Mouse (Mus musculus): ENCODE measurements around the gene Dapl1. TPM values are rescaled to one million over a fixed set of nuclear protein-coding genes. Genes with fewer than 3 reads are reported as not detected.

Dapl1 gene
- not detected in 2 replicates for total RNA-seq (2014; rRNA removed)
- polyA plus RNA-seq (2012; rRNA removed), result not detected in 2 replicates

DNA sequence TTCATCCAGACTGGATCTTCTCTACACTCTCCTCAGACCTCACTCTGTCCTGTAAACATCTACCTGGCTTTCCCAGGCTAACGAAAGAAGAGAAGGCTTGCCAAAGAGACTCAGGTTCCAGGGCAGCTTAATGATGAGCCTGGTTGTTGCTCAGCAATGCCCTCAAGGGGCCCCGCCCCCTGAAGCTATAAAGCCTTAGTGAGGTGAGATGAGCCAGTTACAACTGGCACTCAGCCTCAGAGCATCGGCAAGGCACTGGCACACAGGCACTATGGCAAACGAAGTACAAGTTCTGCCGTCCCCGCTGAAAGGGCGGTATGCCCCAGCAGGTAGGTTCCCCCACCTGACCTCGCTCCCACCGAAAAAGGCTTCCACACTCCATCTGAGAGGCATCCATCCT, at the start of gene Dapl1:
TSS of gene Dapl1 (plus strand) at position 216 of the 400 bp plus-strand sequence.
- Histone ChIP-seq H3K9ac (ENCODE audit: low read depth, low read length) (no peak within 1 kb of the TSS), H3K27me3 (ENCODE audit: control insufficient read depth, insufficient read depth, low read length) (no peaks in the 10 kb centered on the region), H3K27ac (replicated peaks; ENCODE audit: insufficient read depth, low read depth, low read length) (no peak within 1 kb of the TSS), H3K79me2 (ENCODE audit: control insufficient read depth, insufficient read depth, low read length) (no peaks in the 10 kb centered on the region), H3K4me1 (ENCODE audit: control insufficient read depth, insufficient read depth, low read length) (no peaks in the 10 kb centered on the region), H3K36me3 (ENCODE audit: control insufficient read depth, insufficient read depth, low read length) (no peaks in the 10 kb centered on the region), H3K4me3 (ENCODE audit: insufficient read depth, low read depth, low read length) (no peak within 1 kb of the TSS)
- DNase-seq (ENCODE audit: extremely low read depth, low read depth, low spot score), result no peak
- TF ChIP-seq POLR2A (IDR thresholded peaks at IDR 0.05; ENCODE audit: extremely low read depth, insufficient read depth, low read length), result no peak
- no peak for TF ChIP-seq CTCF (IDR thresholded peaks at IDR 0.05; ENCODE audit: low read depth, low read length)
- WGBS, result 70% methylated on average over 9 of the region's 9 CpGs

DNA sequence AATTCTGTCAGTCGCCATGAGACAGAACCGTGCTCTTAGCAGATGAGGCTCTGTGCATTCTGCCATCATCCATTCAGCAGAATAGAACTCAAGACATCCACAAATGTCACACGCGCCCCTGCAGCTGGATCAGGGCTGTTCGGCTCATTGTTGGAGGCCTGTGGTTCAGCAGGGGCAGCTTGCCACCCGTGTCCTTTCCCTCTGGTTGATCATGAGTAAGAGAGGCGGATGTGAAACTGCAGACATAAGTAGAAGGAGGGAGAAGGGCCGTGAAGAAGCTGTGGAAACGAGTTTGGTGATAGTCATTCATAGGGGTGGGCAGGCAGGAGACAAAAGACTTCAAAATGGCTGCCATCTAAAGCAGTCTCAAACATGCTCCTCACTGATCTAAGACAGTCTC, 49.6 kb upstream of the Dapl1 start:
- H3K4me1 ChIP-seq (ENCODE audit: control insufficient read depth, insufficient read depth, low read length), result no peaks in the 10 kb centered on the region; the same call in 1 of the 2 replicates
- no peak overlapping the region for H3K9ac ChIP-seq (ENCODE audit: low read depth, low read length)
- no peak overlapping the region for H3K4me3 ChIP-seq (ENCODE audit: insufficient read depth, low read depth, low read length)
- no peak for DNase-seq (ENCODE audit: extremely low read depth, low read depth, low spot score)
- no peaks in the 10 kb centered on the region for H3K27me3 ChIP-seq (ENCODE audit: control insufficient read depth, insufficient read depth, low read length)
- H3K36me3 ChIP-seq (ENCODE audit: control insufficient read depth, insufficient read depth, low read length), result no peaks in the 10 kb centered on the region
- H3K79me2 ChIP-seq (ENCODE audit: control insufficient read depth, insufficient read depth, low read length), result no peaks in the 10 kb centered on the region
- TF ChIP-seq CTCF (IDR thresholded peaks at IDR 0.05; ENCODE audit: low read depth, low read length) (no peak), POLR2A (IDR thresholded peaks at IDR 0.05; ENCODE audit: extremely low read depth, insufficient read depth, low read length) (no peak)
- WGBS, result 94% methylated on average over 9 of the region's 9 CpGs
- no peak overlapping the region for H3K27ac ChIP-seq (replicated peaks; ENCODE audit: insufficient read depth, low read depth, low read length)

- H3K79me2 ChIP-seq (ENCODE audit: control insufficient read depth, insufficient read depth, low read length), result no peaks in the 10 kb centered on the region
- H3K36me3 ChIP-seq (ENCODE audit: control insufficient read depth, insufficient read depth, low read length), result no peaks in the 10 kb centered on the region
- 34% methylated on average over 12 of the region's 12 CpGs for WGBS
- H3K27me3 ChIP-seq (ENCODE audit: control insufficient read depth, insufficient read depth, low read length), result no peaks in the 10 kb centered on the region
- peak overlapping the region; percentile 31; the same call in 1 of the 2 replicates for H3K4me3 ChIP-seq (ENCODE audit: insufficient read depth, low read depth, low read length)
- peak; percentile 70 for DNase-seq (ENCODE audit: extremely low read depth, low read depth, low spot score)
- H3K4me1 ChIP-seq (ENCODE audit: control insufficient read depth, insufficient read depth, low read length), result no peaks in the 10 kb centered on the region; the same call in 1 of the 2 replicates
- H3K27ac ChIP-seq (replicated peaks; ENCODE audit: insufficient read depth, low read depth, low read length), result no peak overlapping the region
- H3K9ac ChIP-seq (ENCODE audit: low read depth, low read length), result no peak overlapping the region
- TF ChIP-seq CTCF (IDR thresholded peaks at IDR 0.05; ENCODE audit: low read depth, low read length), result no peak
- TF ChIP-seq POLR2A (IDR thresholded peaks at IDR 0.05; ENCODE audit: extremely low read depth, insufficient read depth, low read length), result no peak
These were observed 46.6 kb upstream of the Dapl1 start for GRCm38 (mm10) chr2:59437684-59438393.

- Histone ChIP-seq H3K79me2 (ENCODE audit: control insufficient read depth, insufficient read depth, low read length) (no peaks in the 10 kb centered on the region), H3K36me3 (ENCODE audit: control insufficient read depth, insufficient read depth, low read length) (no peaks in the 10 kb centered on the region), H3K27ac (replicated peaks; ENCODE audit: insufficient read depth, low read depth, low read length) (no peak overlapping the region), H3K4me1 (ENCODE audit: control insufficient read depth, insufficient read depth, low read length) (no peaks in the 10 kb centered on the region; the same call in 1 of the 2 replicates), H3K4me3 (ENCODE audit: insufficient read depth, low read depth, low read length) (no peak overlapping the region), H3K9ac (ENCODE audit: low read depth, low read length) (no peak overlapping the region), H3K27me3 (ENCODE audit: control insufficient read depth, insufficient read depth, low read length) (no peaks in the 10 kb centered on the region)
- TF ChIP-seq POLR2A (IDR thresholded peaks at IDR 0.05; ENCODE audit: extremely low read depth, insufficient read depth, low read length), result no peak
- peak; percentile 58 for TF ChIP-seq CTCF (IDR thresholded peaks at IDR 0.05; ENCODE audit: low read depth, low read length)
- peak; percentile 57 for DNase-seq (ENCODE audit: extremely low read depth, low read depth, low spot score)
- WGBS, result 6% methylated on average over 10 of the region's 10 CpGs
These were observed 45.9 kb upstream of the Dapl1 start for GRCm38 (mm10) chr2:59438479-59438935.

DNA sequence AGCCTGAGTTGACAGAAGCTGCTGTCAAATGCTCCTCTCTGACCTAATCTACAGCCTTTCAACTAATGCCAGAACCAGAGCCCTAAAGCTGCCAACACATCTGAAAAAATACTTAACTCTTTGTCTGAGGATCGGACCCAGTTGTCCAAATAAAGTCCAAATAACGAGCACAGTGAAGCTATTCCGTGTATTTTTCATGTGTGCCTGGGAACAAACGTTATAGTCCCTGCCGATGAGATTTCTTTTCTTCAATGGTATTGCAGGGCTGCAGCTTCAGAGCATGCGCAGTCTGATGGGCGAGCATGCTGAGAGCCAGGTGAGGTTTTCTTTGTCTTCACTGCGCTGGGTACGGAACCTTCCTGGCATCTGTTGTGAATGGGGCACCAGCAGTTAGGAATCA, 44.6 kb upstream of the Dapl1 start:
- no peaks in the 10 kb centered on the region; the same call in 1 of the 2 replicates for H3K4me1 ChIP-seq (ENCODE audit: control insufficient read depth, insufficient read depth, low read length)
- no peak overlapping the region for H3K27ac ChIP-seq (replicated peaks; ENCODE audit: insufficient read depth, low read depth, low read length)
- H3K9ac ChIP-seq (ENCODE audit: low read depth, low read length), result no peak overlapping the region

DNA sequence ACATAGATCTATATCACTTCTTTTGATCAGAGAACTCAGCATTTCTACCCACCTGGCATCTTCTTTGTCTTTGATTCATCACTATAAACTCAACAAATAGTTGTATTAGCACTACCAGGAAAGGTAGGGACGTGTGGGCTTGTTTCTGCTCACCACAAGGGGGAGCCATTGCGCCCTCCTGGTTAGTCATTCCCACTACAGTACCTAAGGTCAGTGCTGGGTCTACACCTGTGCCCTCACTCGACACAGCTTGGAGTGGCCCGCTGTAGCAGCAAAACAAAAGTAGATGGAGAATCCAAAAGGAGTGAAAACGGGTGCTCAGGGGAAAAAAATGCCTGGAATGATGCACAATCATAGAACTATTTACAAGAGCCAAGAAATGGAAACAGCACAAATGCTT, 44.0 kb upstream of the Dapl1 start:
- Histone ChIP-seq H3K36me3 (ENCODE audit: control insufficient read depth, insufficient read depth, low read length) (no peaks in the 10 kb centered on the region), H3K79me2 (ENCODE audit: control insufficient read depth, insufficient read depth, low read length) (no peaks in the 10 kb centered on the region), H3K27me3 (ENCODE audit: control insufficient read depth, insufficient read depth, low read length) (no peaks in the 10 kb centered on the region), H3K27ac (replicated peaks; ENCODE audit: insufficient read depth, low read depth, low read length) (no peak overlapping the region), H3K9ac (ENCODE audit: low read depth, low read length) (no peak overlapping the region), H3K4me3 (ENCODE audit: insufficient read depth, low read depth, low read length) (no peak overlapping the region), H3K4me1 (ENCODE audit: control insufficient read depth, insufficient read depth, low read length) (no peaks in the 10 kb centered on the region; the same call in 1 of the 2 replicates)
- TF ChIP-seq POLR2A (IDR thresholded peaks at IDR 0.05; ENCODE audit: extremely low read depth, insufficient read depth, low read length), result no peak
- TF ChIP-seq CTCF (IDR thresholded peaks at IDR 0.05; ENCODE audit: low read depth, low read length), result peak; percentile 87
- peak; percentile 51 for DNase-seq (ENCODE audit: extremely low read depth, low read depth, low spot score)
- WGBS, result 16% methylated on average over 5 of the region's 5 CpGs

More for the DNA sequence above, 44.6 kb upstream of the Dapl1 start:
- 67% methylated on average over 9 of the region's 9 CpGs for WGBS
- DNase-seq (ENCODE audit: extremely low read depth, low read depth, low spot score), result no peak
- H3K79me2 ChIP-seq (ENCODE audit: control insufficient read depth, insufficient read depth, low read length), result no peaks in the 10 kb centered on the region
- TF ChIP-seq CTCF (IDR thresholded peaks at IDR 0.05; ENCODE audit: low read depth, low read length), result no peak
- TF ChIP-seq POLR2A (IDR thresholded peaks at IDR 0.05; ENCODE audit: extremely low read depth, insufficient read depth, low read length), result no peak
- H3K36me3 ChIP-seq (ENCODE audit: control insufficient read depth, insufficient read depth, low read length), result no peaks in the 10 kb centered on the region
- H3K27me3 ChIP-seq (ENCODE audit: control insufficient read depth, insufficient read depth, low read length), result no peaks in the 10 kb centered on the region
- H3K4me3 ChIP-seq (ENCODE audit: insufficient read depth, low read depth, low read length), result no peak overlapping the region

Data from liver, adult 2 months (tissue).